Mouse (Mus musculus) embryo, embryonic 11.5 days (tissue): ENCODE results near the gene Slc12a8.
A peak's percentile ranks its signal among the peaks of the same experiment; 100 is the strongest.

ENCODE experiments used
- DNase-seq: peaks from one replicate; pipeline ENCODE4 v3.0.0-alpha.2; 2012; ENCODE audit warnings: low read depth, low spot score

Gene Slc12a8

GRCm38 (mm10) chr16:33672643-33673042 is 155.5 kb downstream of the Slc12a8 start:
- no peak for DNase-seq

GRCm38 (mm10) chr16:33673530-33674109 is 156.5 kb downstream of the Slc12a8 start:
- DNase-seq: no peak

GRCm38 (mm10) chr16:33675151-33675847 is 158.2 kb downstream of the Slc12a8 start:
- no peak for DNase-seq

GRCm38 (mm10) chr16:33675848-33676184 is 158.7 kb downstream of the Slc12a8 start:
- DNase-seq: no peak

GRCm38 (mm10) chr16:33676347-33677312 is 159.5 kb downstream of the Slc12a8 start:
- no peak for DNase-seq

- DNase-seq: no peak
Observed at GRCm38 (mm10) chr16:33677313-33677690, 160.2 kb downstream of the Slc12a8 start.

GRCm38 (mm10) chr16:33677901-33678300 is 160.8 kb downstream of the Slc12a8 start:
- no peak for DNase-seq

GRCm38 (mm10) chr16:33680271-33680670 is 163.1 kb downstream of the Slc12a8 start:
- no peak for DNase-seq

- DNase-seq: no peak
Observed at GRCm38 (mm10) chr16:33680816-33681215, 163.7 kb downstream of the Slc12a8 start.

GRCm38 (mm10) chr16:33681661-33682060 is 164.5 kb downstream of the Slc12a8 start:
- DNase-seq: no peak

- DNase-seq: no peak
Observed at GRCm38 (mm10) chr16:33682651-33683050, 165.5 kb downstream of the Slc12a8 start.

- DNase-seq: no peak
Observed at GRCm38 (mm10) chr16:33683206-33684161, 166.4 kb downstream of the Slc12a8 start.

GRCm38 (mm10) chr16:33684162-33684702 is 167.1 kb downstream of the Slc12a8 start, which contains the start of gene Heg1:
TSS of gene Heg1 (plus strand) at chr16:33684370.
- DNase-seq: peak; percentile 44

- DNase-seq: no peak
Observed at GRCm38 (mm10) chr16:33684703-33685701, 167.9 kb downstream of the Slc12a8 start.

- DNase-seq: no peak
Observed at GRCm38 (mm10) chr16:33686056-33686455, 168.9 kb downstream of the Slc12a8 start.

- DNase-seq: no peak
Observed at GRCm38 (mm10) chr16:33687724-33688123, 170.6 kb downstream of the Slc12a8 start.

- no peak for DNase-seq
Observed at GRCm38 (mm10) chr16:33690975-33691747, 174.0 kb downstream of the Slc12a8 start.

- DNase-seq: no peak
Observed at GRCm38 (mm10) chr16:33693553-33693952, 176.4 kb downstream of the Slc12a8 start.
